ENCODE assay signal across 16 mouse cellular contexts in the genomic region with DNA sequence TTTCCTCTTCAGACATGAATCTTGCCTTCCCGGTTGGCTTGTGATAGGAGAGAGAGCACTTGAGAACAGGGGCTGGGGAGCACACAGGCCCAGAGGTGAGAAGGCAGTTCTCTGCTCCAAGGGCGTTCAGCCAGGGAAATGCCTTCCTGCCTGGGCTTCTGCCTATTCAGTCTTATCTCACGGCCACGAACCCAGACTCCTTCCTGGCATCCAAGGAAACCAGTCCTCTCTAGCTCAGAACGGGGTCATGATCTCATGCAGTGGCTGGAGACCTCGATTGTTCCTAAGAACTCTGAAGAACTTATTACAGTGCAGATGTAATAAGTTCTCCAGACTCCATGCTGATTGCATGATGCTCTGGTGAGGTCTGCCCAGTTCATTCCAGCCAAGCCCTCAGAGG. TPM values are rescaled to one million over a fixed set of nuclear protein-coding genes. Genes with fewer than 3 reads are reported as not detected.
DNase-seq lines count a peak whose midpoint lies in the region; ATAC-seq lines count a peak whose summit lies in the region.
"Had no signal": no experiment of that assay in that cellular context is flagged by ENCODE, and none has a peak within 500 bp of the region (broad histone marks: within the 10 kb centered on the region; RNA-seq: fewer than 3 reads in every experiment).

No protein-coding gene starts in this region.

- ATAC-seq in heart, embryonic 11.5 days (replicated peaks; ENCODE audit: insufficient number of reproducible peaks, low FRiP score, low TSS enrichment) = no peak
- ATAC-seq in heart, embryonic 12.5 days (ENCODE audit: insufficient number of reproducible peaks, low FRiP score) = peak; percentile 47
- ATAC-seq: CD4-positive, CD25-positive, alpha-beta regulatory T cell, adult 4 months; hindbrain, embryonic 16.5 days had no signal

- H3K27me3 ChIP-seq in heart, embryonic 11.5 days (ENCODE audit: control insufficient read depth, insufficient read depth, low read length) = no peaks in the 10 kb centered on the region
- no peaks in the 10 kb centered on the region for H3K27me3 ChIP-seq in heart, embryonic 12.5 days (replicated peaks)
- H3K27me3 ChIP-seq: midbrain, embryonic 12.5 days had no signal

- H3K4me1 ChIP-seq in heart, embryonic 11.5 days (ENCODE audit: control insufficient read depth, insufficient read depth, low read length) = no peaks in the 10 kb centered on the region
- H3K4me1 ChIP-seq in heart, embryonic 12.5 days (replicated peaks) = peaks cover 14% of the 10 kb centered on the region

- no peak overlapping the region for H3K4me3 ChIP-seq in heart, embryonic 11.5 days (ENCODE audit: low read depth, low read length)
- H3K4me3 ChIP-seq in heart, embryonic 12.5 days = no peak overlapping the region
- H3K4me3 ChIP-seq: midbrain, embryonic 12.5 days had no signal

- no peak overlapping the region for H3K27ac ChIP-seq in heart, embryonic 11.5 days (ENCODE audit: low read depth, low read length)
- H3K27ac ChIP-seq in heart, embryonic 12.5 days (ENCODE audit: poor library complexity, severe bottlenecking) = no peak overlapping the region
- H3K27ac ChIP-seq: liver, embryonic 14.5 days; midbrain, embryonic 12.5 days had no signal

- H3K4me2 ChIP-seq in heart, embryonic 11.5 days = no peak overlapping the region
- no peak overlapping the region for H3K4me2 ChIP-seq in heart, embryonic 12.5 days
- H3K4me2 ChIP-seq: midbrain, embryonic 12.5 days had no signal

- DNase-seq in heart, adult 18-20 months = peak; percentile 51 to 60
- DNase-seq in lung, postnatal 14 days = peak; percentile 24
- no peak for DNase-seq in lung, postnatal 4 days
- DNase-seq in heart, postnatal 25 days (ENCODE audit: low spot score) = peak; percentile 14
- no peak for DNase-seq in urinary bladder, postnatal 10 days (ENCODE audit: low spot score)
- DNase-seq in left cerebral cortex, postnatal 10 days (ENCODE audit: extremely low spot score in 1 of 2, low spot score in 2 of 2) = no peak
- DNase-seq: cerebellum, postnatal 10 days; kidney, adult 8-10 months; spleen, adult 18-20 months; thymus, postnatal 36 days had no signal

- no peaks in the 10 kb centered on the region for H3K36me3 ChIP-seq in heart, embryonic 11.5 days (ENCODE audit: control insufficient read depth, insufficient read depth, low read length)
- H3K36me3 ChIP-seq in heart, embryonic 12.5 days = no peaks in the 10 kb centered on the region
- H3K36me3 ChIP-seq: midbrain, embryonic 12.5 days had no signal

- intact Hi-C loops in heart, postnatal 25 days (cut with DNase I) = no loop called here
- intact Hi-C loops in left cerebral cortex, postnatal 10 days (cut with DNase I) = no loop called here

- H3K9me3 ChIP-seq in heart, embryonic 11.5 days (replicated peaks; ENCODE audit: control insufficient read depth, low read length) = no peaks in the 10 kb centered on the region
- no peaks in the 10 kb centered on the region for H3K9me3 ChIP-seq in heart, embryonic 12.5 days (replicated peaks)
- H3K9me3 ChIP-seq: midbrain, embryonic 12.5 days had no signal

- no peak overlapping the region for H3K9ac ChIP-seq in heart, embryonic 11.5 days (ENCODE audit: low read depth, low read length)
- H3K9ac ChIP-seq in heart, embryonic 12.5 days = no peak overlapping the region
- H3K9ac ChIP-seq: liver, embryonic 14.5 days; midbrain, embryonic 12.5 days had no signal

- 22% methylated on average over 6 of the region's 6 CpGs for WGBS in heart, embryonic 11.5 days (ENCODE audit: insufficient replicate concordance)
- 9% methylated on average over 6 of the region's 6 CpGs for WGBS in heart, embryonic 12.5 days

RNA-seq across cellular contexts. Expression of a gene that starts 17.2 kb away (rescaled TPM):
- under 1 TPM in 1 of 2 experiments, not detected in 1; 0.15 TPM for total RNA-seq in heart, adult 18-20 months (2021)
- polyA plus RNA-seq in heart, embryonic 11.5 days (2014; fragmentation: Nextera tagmentation; extraction: Ambion mirVana) = not detected in 2 replicates
- polyA plus RNA-seq in heart, embryonic 12.5 days (2016; fragmentation: Nextera tagmentation; extraction: Ambion mirVana) = 0.04 and 0.05 TPM in 2 replicates
- total RNA-seq in heart, postnatal 25 days (2021) = not detected
- under 1 TPM; 0.18 to 0.24 TPM for total RNA-seq in left cerebral cortex, postnatal 10 days (2021)
- polyA plus RNA-seq: CD4-positive, CD25-positive, alpha-beta regulatory T cell, adult 4 months; midbrain, embryonic 12.5 days had no signal

RNA-seq across cellular contexts. Expression of a gene that starts 38.1 kb away (rescaled TPM):
- total RNA-seq in heart, adult 18-20 months (2021) = 1 to 10 TPM; 2.9 to 3.4 TPM
- polyA plus RNA-seq in heart, embryonic 11.5 days (2014; fragmentation: Nextera tagmentation; extraction: Ambion mirVana) = 1.1 and 1.4 TPM in 2 replicates
- 0.68 and 1.5 TPM in 2 replicates for polyA plus RNA-seq in heart, embryonic 12.5 days (2016; fragmentation: Nextera tagmentation; extraction: Ambion mirVana)
- 1 to 10 TPM; 3.2 to 4.4 TPM for total RNA-seq in heart, postnatal 25 days (2021)
- 1 to 10 TPM; 2.3 to 2.4 TPM for total RNA-seq in left cerebral cortex, postnatal 10 days (2021)

Comparison
In these comparisons a context has a peak if more than half of its experiments do, and no peak if none do; other contexts are left out.
1. DNase-seq: peak in heart, adult 18-20 months (2 of 2), lung, postnatal 14 days (single experiment) and heart, postnatal 25 days (single experiment); none in lung, postnatal 4 days (0 of 2), urinary bladder, postnatal 10 days (single experiment) and left cerebral cortex, postnatal 10 days (0 of 2).